Mouse (Mus musculus) lung, adult 2 months (tissue): ENCODE measurements around the gene Nphp1.

ENCODE experiments used
- CTCF ChIP-seq: fragments of 200-500 bp; IDR thresholded peaks from 2 replicates; pipeline ENCODE4 v1.5.1; 2011; ENCODE audit warnings: mild to moderate bottlenecking, low read length, control low read depth; ENCODE audit not compliant: insufficient read depth
- POLR2A ChIP-seq: fragments of 200-500 bp; IDR thresholded peaks from 2 replicates; pipeline ENCODE4 v1.6.1; 2011; ENCODE audit warnings: low read depth, mild to moderate bottlenecking, control low read depth, low read length, borderline replicate concordance; ENCODE audit errors: extremely low read depth

GRCm38 (mm10) chr2:127757171-127757570 lies 31.5 kb downstream of the Nphp1 start:
- TF ChIP-seq POLR2A (no peak), CTCF (no peak)
